Mouse (Mus musculus) gastrocnemius, adult 2 months (tissue): Measurements from ENCODE around the gene Olfr281. TPM values are rescaled to one million over a fixed set of nuclear protein-coding genes. Genes with fewer than 3 reads are reported as not detected.

Experiments used
- DNase-seq: peaks from one replicate; pipeline ENCODE4 v3.0.0; 2022
- H3K27ac ChIP-seq: fragments of 200-600 bp; 2 replicates; pipeline ENCODE4 v1.8.1; 2022; ENCODE audit warnings: mild to moderate bottlenecking
- H3K4me3 ChIP-seq: fragments of 200-600 bp; 2 replicates; pipeline ENCODE4 v1.8.1; 2022; ENCODE audit warnings: mild to moderate bottlenecking, moderate library complexity
- CTCF ChIP-seq: fragments of 200-600 bp; IDR thresholded peaks from 2 replicates; pipeline ENCODE4 v1.8.1; 2022; ENCODE audit warnings: antibody characterized with exemption, mild to moderate bottlenecking, moderate library complexity
- intact Hi-C: fragments of 180-260 bp; cut with DNase I; formaldehyde crosslinking; loops from one replicate; pipeline ENCODE4 v1.15.1; 2025
- total RNA-seq, 2 experiments: library from RNA; stranded (reverse); gene quantifications; 2 replicates each; pipeline ENCODE4 v1.2.3; 2021

Gene Olfr281
- total RNA-seq, 2 experiments from 2014 or later = not detected

- TF ChIP-seq CTCF = no peak
- no peak for DNase-seq
- intact Hi-C loops = no loop called here
- no peak overlapping the region for H3K27ac ChIP-seq
- H3K4me3 ChIP-seq = no peak overlapping the region
Observed at GRCm38 (mm10) chr15:98448521-98448920, 3.9 kb upstream of the Olfr281 start.

- Histone ChIP-seq H3K4me3 (no peak within 1 kb of the TSS), H3K27ac (no peak within 1 kb of the TSS)
- intact Hi-C loops = no loop called here
- no peak for TF ChIP-seq CTCF
- no peak for DNase-seq
Observed at GRCm38 (mm10) chr15:98469596-98469995, 17.2 kb downstream of the Olfr281 start, which contains the start of gene OR5BS1P. OR5BS1P (plus strand) TSS chr15:98469896.

GRCm38 (mm10) chr15:98471539-98471938 lies 19.2 kb downstream of the Olfr281 start:
- intact Hi-C loops = loop anchor here (10.0 kb wide), 1 partner anchor 287 kb away; no protein-coding TSS in a partner anchor
- TF ChIP-seq CTCF = no peak
- Histone ChIP-seq H3K4me3 (no peak overlapping the region), H3K27ac (no peak overlapping the region)
- no peak for DNase-seq

- TF ChIP-seq CTCF = no peak
- no peak for DNase-seq
- intact Hi-C loops = loop anchor here (10.0 kb wide), 1 partner anchor 290 kb away; no protein-coding TSS in a partner anchor
Observed at GRCm38 (mm10) chr15:98474958-98475357, 22.6 kb downstream of the Olfr281 start.

GRCm38 (mm10) chr15:98475382-98475781 lies 23.0 kb downstream of the Olfr281 start:
- DNase-seq = peak; percentile 64
- Histone ChIP-seq H3K27ac (no peak overlapping the region), H3K4me3 (no peak overlapping the region)
- intact Hi-C loops = loop anchor here (10.0 kb wide), 1 partner anchor 291 kb away; no protein-coding TSS in a partner anchor
- peak; percentile 72 for TF ChIP-seq CTCF

More at GRCm38 (mm10) chr15:98474958-98475357, 22.6 kb downstream of the Olfr281 start:
- Histone ChIP-seq H3K27ac (no peak overlapping the region), H3K4me3 (no peak overlapping the region)

GRCm38 (mm10) chr15:98476281-98476680 lies 23.9 kb downstream of the Olfr281 start:
- intact Hi-C loops = loop anchor here (10.0 kb wide), 1 partner anchor 291 kb away; no protein-coding TSS in a partner anchor
- DNase-seq = no peak
- no peak for TF ChIP-seq CTCF
- no peak overlapping the region for H3K4me3 ChIP-seq
- H3K27ac ChIP-seq = no peak overlapping the region

- TF ChIP-seq CTCF = no peak
- no peak for DNase-seq
- H3K4me3 ChIP-seq = no peak overlapping the region
- intact Hi-C loops = loop anchor here (10.0 kb wide), 1 partner anchor 295 kb away; no protein-coding TSS in a partner anchor
- H3K27ac ChIP-seq = no peak overlapping the region
Observed at GRCm38 (mm10) chr15:98479568-98480102, 27.2 kb downstream of the Olfr281 start.

GRCm38 (mm10) chr15:98482701-98483100 lies 30.3 kb downstream of the Olfr281 start, which contains the start of gene Lalba:
Lalba (minus strand) TSS chr15:98482721.
- DNase-seq = no peak
- no peak within 1 kb of the TSS for H3K4me3 ChIP-seq
- intact Hi-C loops = no loop called here
- peak within 1 kb of the TSS; percentile 83 for H3K27ac ChIP-seq
- TF ChIP-seq CTCF = no peak

- Histone ChIP-seq H3K27ac (peak overlapping the region; percentile 83), H3K4me3 (no peak overlapping the region)
- no peak for TF ChIP-seq CTCF
- intact Hi-C loops = loop anchor here (1.0 kb wide), 1 partner anchor 25 kb away; no protein-coding TSS in a partner anchor
- DNase-seq = peak; percentile 44
Observed at GRCm38 (mm10) chr15:98483907-98484886, 31.8 kb downstream of the Olfr281 start.

GRCm38 (mm10) chr15:98486433-98487021 lies 34.1 kb downstream of the Olfr281 start:
- Histone ChIP-seq H3K4me3 (no peak overlapping the region), H3K27ac (no peak overlapping the region)
- DNase-seq = no peak
- no peak for TF ChIP-seq CTCF
- intact Hi-C loops = no loop called here

- TF ChIP-seq CTCF = no peak
- intact Hi-C loops = no loop called here
- DNase-seq = no peak
- Histone ChIP-seq H3K4me3 (no peak overlapping the region), H3K27ac (peak overlapping the region; percentile 12; the same call in 1 of the 2 replicates)
Observed at GRCm38 (mm10) chr15:98491332-98491731, 38.9 kb downstream of the Olfr281 start.

GRCm38 (mm10) chr15:98492102-98492501 lies 39.7 kb downstream of the Olfr281 start, which contains the start of gene Olfr279:
Olfr279 (plus strand) TSS chr15:98492402.
- Histone ChIP-seq H3K4me3 (no peak within 1 kb of the TSS), H3K27ac (peak within 1 kb of the TSS; percentile 20; the same call in 1 of the 2 replicates)
- DNase-seq = no peak
- intact Hi-C loops = no loop called here
- TF ChIP-seq CTCF = no peak

GRCm38 (mm10) chr15:98497631-98498030 lies 45.2 kb downstream of the Olfr281 start:
- DNase-seq = no peak
- intact Hi-C loops = no loop called here
- Histone ChIP-seq H3K27ac (no peak overlapping the region), H3K4me3 (no peak overlapping the region)
- TF ChIP-seq CTCF = no peak
